In the genomic region with DNA sequence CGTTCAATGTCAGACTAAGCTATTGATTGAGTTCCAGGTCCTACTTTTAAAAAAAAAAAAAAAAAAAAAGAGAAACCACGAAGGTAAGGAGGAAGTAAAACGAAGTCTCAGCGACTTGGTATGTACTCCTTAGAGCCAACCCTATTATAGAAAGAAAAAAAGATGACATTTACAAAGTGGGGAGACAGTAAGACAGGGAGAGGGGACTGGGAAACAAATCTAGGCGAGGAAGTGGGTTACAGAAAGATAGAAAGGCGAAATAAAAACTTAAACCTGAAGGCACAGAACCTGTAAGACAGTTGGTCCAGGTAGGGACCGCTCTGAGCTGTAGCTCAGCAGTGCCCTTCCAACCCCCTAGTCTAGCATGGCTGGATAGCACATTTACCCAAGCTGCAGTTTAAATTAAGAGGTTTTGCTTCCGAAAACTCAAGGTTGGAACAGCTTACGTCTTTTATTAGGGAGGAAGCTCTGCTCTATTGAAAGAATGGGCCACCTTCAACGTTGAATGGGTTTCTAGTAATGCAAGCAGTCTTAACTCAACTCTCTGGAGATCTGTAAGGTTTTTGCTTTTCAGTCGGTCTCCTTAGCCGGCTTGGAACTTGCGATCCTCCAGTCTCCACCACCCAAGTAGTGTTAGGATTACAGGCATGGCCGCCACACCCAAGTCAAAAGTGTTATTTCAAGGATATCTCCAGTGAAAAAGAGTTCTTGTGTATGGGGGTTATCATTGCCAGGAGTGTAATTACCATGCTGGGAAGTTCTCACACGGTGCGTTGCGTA, we compare ENCODE assay signal across 8 mouse cellular contexts. TPM values are rescaled to one million over a fixed set of nuclear protein-coding genes. Genes with fewer than 3 reads are reported as not detected.
DNase-seq lines count a peak whose midpoint lies in the region; ATAC-seq and TF ChIP-seq lines count a peak whose summit lies in the region.

A gene (minus strand): TSS at position 17 of the 780 bp plus-strand sequence.

- H3K4me3 ChIP-seq in G1E (ENCODE audit: low read depth, low read length) = peak within 1 kb of the TSS; percentile 83
- peak within 1 kb of the TSS; percentile 60 for H3K4me3 ChIP-seq in forebrain, embryonic 15.5 days
- peak within 1 kb of the TSS; percentile 75 for H3K4me3 ChIP-seq in intestine, embryonic 15.5 days (replicated peaks)
- peak within 1 kb of the TSS; percentile 96 for H3K4me3 ChIP-seq in myocyte

- H3K4me2 ChIP-seq in forebrain, embryonic 15.5 days (replicated peaks) = peak within 1 kb of the TSS; percentile 90
- peak within 1 kb of the TSS; percentile 87 for H3K4me2 ChIP-seq in intestine, embryonic 15.5 days (replicated peaks)
- peak within 1 kb of the TSS; percentile 100 for H3K4me2 ChIP-seq in myocyte (ENCODE audit: low read depth)

- TF ChIP-seq CTCF in G1E (IDR thresholded peaks at IDR 0.05; ENCODE audit: low read depth, low read length) = no peak

- H3K9me3 ChIP-seq in G1E (replicated peaks) = no peaks in the 10 kb centered on the region
- H3K9me3 ChIP-seq in forebrain, embryonic 15.5 days = no peaks in the 10 kb centered on the region
- H3K9me3 ChIP-seq in intestine, embryonic 15.5 days = no peaks in the 10 kb centered on the region

- H3K79me2 ChIP-seq in myocyte (ENCODE audit: control insufficient read depth, insufficient read depth) = peaks cover 27% of the 10 kb centered on the region

- no peaks in the 10 kb centered on the region for H3K27me3 ChIP-seq in G1E (ENCODE audit: insufficient read depth, low read length)
- no peaks in the 10 kb centered on the region for H3K27me3 ChIP-seq in forebrain, embryonic 15.5 days
- H3K27me3 ChIP-seq in intestine, embryonic 15.5 days (replicated peaks) = no peaks in the 10 kb centered on the region
- no peaks in the 10 kb centered on the region for H3K27me3 ChIP-seq in myocyte (ENCODE audit: control insufficient read depth, insufficient read depth, insufficient read length)

- no peak for ATAC-seq in G1E (ENCODE audit: extremely low read depth, insufficient number of reproducible peaks, low FRiP score, poor library complexity, severe bottlenecking)
- no peak for ATAC-seq in forebrain, embryonic 15.5 days (replicated peaks)
- ATAC-seq in intestine, embryonic 15.5 days = no peak

- peak within 1 kb of the TSS; percentile 78 for H3K27ac ChIP-seq in forebrain, embryonic 15.5 days (replicated peaks)
- H3K27ac ChIP-seq in intestine, embryonic 15.5 days = peak within 1 kb of the TSS; percentile 98

- TF ChIP-seq POLR2A in myocyte (IDR thresholded peaks at IDR 0.05; ENCODE audit: insufficient read length, low read depth) = no peak

- H3K4me1 ChIP-seq in G1E (ENCODE audit: insufficient read depth, low read depth, low read length) = peaks cover 90% of the 10 kb centered on the region
- H3K4me1 ChIP-seq in forebrain, embryonic 15.5 days = peaks cover 57% of the 10 kb centered on the region
- peaks cover 58% of the 10 kb centered on the region for H3K4me1 ChIP-seq in intestine, embryonic 15.5 days (replicated peaks)

- 55% methylated on average over 17 of the region's 17 CpGs for WGBS in forebrain, embryonic 15.5 days
- 38% methylated on average over 17 of the region's 17 CpGs for WGBS in intestine, embryonic 15.5 days

- H3ac ChIP-seq in myocyte (ENCODE audit: control insufficient read depth, insufficient read length) = peak within 1 kb of the TSS; percentile 81

- H3K36me3 ChIP-seq in G1E (replicated peaks) (peaks cover 33% of the 10 kb centered on the region), myocyte (ENCODE audit: control insufficient read depth, insufficient read depth) (no peaks in the 10 kb centered on the region)
- H3K36me3 ChIP-seq in forebrain, embryonic 15.5 days = peaks cover 3% of the 10 kb centered on the region; the same call in 1 of the 2 replicates
- H3K36me3 ChIP-seq in intestine, embryonic 15.5 days = 0 out of 2 replicates have a peak, but pooled peaks cover 3% of the 10 kb centered on the region

- no peak for DNase-seq in heart, adult 18-20 months
- no peak for DNase-seq in heart, adult 11 months
- DNase-seq in G1E (ENCODE audit: low spot score) = no peak
- DNase-seq in cerebellum, adult 8-10 months = no peak
- DNase-seq in layer of hippocampus, postnatal 14 days (ENCODE audit: low spot score in 2 of 2) = no peak

- peak within 1 kb of the TSS; percentile 76 for H3K9ac ChIP-seq in forebrain, embryonic 15.5 days (replicated peaks)
- peak within 1 kb of the TSS; percentile 89 for H3K9ac ChIP-seq in intestine, embryonic 15.5 days

TF ChIP-seq in myocyte, 11 proteins besides CTCF, POLR2A, EP300 and RAD21:
- TF ChIP-seq REST (IDR thresholded peaks at IDR 0.05; ENCODE audit: insufficient read depth, insufficient read length) (no peak), TCF12 (IDR thresholded peaks at IDR 0.05; ENCODE audit: insufficient read depth, poor library complexity, severe bottlenecking) (no peak), MAX (IDR thresholded peaks at IDR 0.05; ENCODE audit: low read depth) (no peak), TCF3 (IDR thresholded peaks at IDR 0.05; ENCODE audit: insufficient read length, low read depth) (no peak), SRF (IDR thresholded peaks at IDR 0.05; ENCODE audit: control insufficient read depth, insufficient read length, low read depth) (no peak), MYOD1 (IDR thresholded peaks at IDR 0.05; ENCODE audit: control insufficient read depth in 1 of 3, insufficient read length in 2 of 3, low read depth in 2 of 3) (no peak), USF1 (IDR thresholded peaks at IDR 0.05; ENCODE audit: low read depth) (no peak), E2F4 (IDR thresholded peaks at IDR 0.05; ENCODE audit: insufficient read depth) (no peak), MYOG (IDR thresholded peaks at IDR 0.05; ENCODE audit: control insufficient read depth in 1 of 3, insufficient read depth in 1 of 3, insufficient read length in 2 of 3, low read depth in 2 of 3) (no peak), POLR2AphosphoS2 (IDR thresholded peaks at IDR 0.05; ENCODE audit: insufficient read length, low read depth) (no peak), CEBPB (IDR thresholded peaks at IDR 0.05; ENCODE audit: insufficient read depth, poor library complexity, severe bottlenecking) (no peak)

RNA-seq across cellular contexts. Expression of the gene that starts here (rescaled TPM):
- total RNA-seq in heart, adult 18-20 months (2021) = 10 to 100 TPM; 18.4 to 27.3 TPM
- total RNA-seq in G1E (2014; fragmentation: Nextera tagmentation) (39.0 and 42.8 TPM in 2 replicates), G1E (2017) (20.4 and 21.3 TPM in 2 replicates)
- polyA plus RNA-seq in G1E (2012) (25.5 and 28.3 TPM in 2 replicates), myocyte (2012; fragmentation: generic; extraction: Trizol) (7.5 TPM)
- 5.6 and 5.7 TPM in 2 replicates for polyA plus RNA-seq in forebrain, embryonic 15.5 days (2015; fragmentation: Nextera tagmentation; extraction: Ambion mirVana)
- 27.2 and 28.1 TPM in 2 replicates for polyA plus RNA-seq in intestine, embryonic 15.5 days (2015; fragmentation: Nextera tagmentation; extraction: Ambion mirVana)
- 1 to 10 TPM; 3.6 to 3.9 TPM for total RNA-seq in layer of hippocampus, postnatal 14 days (2021)
